Mouse (Mus musculus) urinary bladder, postnatal 10 days (tissue): ENCODE data around the gene Bcl7c.
A peak's percentile ranks its signal among the peaks of the same experiment; 100 is the strongest.

Experiments used
- DNase-seq: peaks from one replicate; pipeline ENCODE4 v3.0.0; 2022; ENCODE audit warnings: low spot score

Gene Bcl7c

DNA sequence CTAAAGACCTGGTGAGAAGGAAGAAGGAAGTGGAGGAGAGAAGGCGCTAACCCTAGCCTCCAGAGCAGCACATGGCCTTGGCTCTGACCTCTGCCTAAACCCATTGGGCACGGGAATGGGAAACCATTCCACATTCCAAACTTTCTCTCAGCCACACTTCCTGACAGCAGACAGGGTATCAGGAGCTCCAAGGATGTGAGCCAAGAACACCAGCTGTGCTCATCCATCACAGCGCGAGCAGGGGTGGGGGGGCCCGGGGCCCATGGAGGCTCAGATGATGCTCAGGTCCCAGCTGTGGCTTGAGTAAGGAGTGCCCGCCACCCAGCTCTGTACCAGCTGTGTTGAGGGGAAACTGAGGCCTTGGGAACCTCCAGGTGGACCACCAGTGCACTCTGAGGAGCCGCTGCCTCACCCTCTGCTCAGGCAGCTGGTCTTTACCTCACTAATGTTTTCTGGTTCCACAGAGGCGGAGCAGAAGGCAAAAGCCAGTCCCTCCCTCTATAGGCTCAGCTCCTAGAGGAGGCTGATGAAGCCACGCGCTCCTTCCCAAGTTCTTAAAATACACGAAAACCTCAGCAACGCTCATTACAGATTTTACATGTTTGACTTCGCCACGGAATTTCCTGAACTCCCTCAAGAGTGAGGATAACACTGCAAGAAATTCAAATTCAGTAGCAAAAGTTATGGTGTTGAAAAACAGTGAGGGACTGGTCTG is 23.3 kb downstream of the Bcl7c start:
- DNase-seq, result no peak

DNA sequence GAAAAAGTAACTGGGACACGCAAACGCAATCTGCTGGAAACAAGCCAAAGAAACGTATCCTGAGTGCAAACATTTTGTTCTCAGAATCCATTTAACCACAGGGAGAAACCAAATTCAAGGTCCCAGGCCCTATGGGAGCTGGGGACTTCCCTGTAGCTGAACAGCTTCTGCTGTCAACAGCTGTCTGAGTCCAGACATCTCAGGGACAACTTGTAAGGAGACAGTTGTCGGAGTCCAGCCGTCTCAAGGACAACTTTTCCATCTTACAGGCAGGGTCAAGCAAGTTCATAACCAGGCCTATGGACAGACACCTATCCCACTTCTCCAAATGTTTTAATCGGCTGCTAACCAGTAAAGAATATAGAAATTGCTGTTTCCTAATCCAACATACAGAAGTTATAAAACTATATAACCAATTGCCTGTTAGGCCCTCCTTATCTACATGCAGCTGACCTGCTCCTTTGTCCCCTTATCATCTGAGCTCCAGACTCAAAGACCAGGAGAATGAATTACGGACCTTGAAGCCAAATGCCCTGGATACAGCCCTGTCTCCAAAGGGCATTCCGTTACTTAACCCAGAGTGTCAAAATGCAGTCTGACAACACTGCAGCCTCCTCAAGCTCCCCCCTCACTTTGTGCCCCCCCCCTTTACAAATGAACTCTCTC is 26.7 kb downstream of the Bcl7c start:
- DNase-seq, result no peak

GRCm38 (mm10) chr7:127680541-127680940 is 28.2 kb downstream of the Bcl7c start:
- DNase-seq, result no peak

DNA sequence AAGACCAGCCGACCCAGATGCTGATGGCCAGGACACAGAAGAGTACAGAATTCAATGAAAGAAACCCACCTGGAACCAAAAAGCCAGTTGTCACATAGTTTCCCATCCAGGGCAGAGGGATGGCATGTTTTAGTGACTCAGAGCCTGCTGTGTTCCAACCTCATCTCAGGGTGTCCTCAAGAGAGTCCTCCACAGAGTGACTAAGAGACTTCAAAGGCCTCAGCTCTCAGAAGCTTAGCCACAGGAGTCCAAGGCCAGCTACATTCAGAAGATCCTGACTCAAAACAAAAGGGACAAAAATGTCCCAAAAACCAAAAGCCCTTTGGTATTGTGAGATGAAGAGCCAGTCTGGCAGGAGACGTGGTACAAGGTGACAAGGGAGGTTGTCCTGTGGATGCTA is 29.9 kb downstream of the Bcl7c start:
- no peak for DNase-seq

- no peak for DNase-seq
These were observed 31.1 kb downstream of the Bcl7c start for GRCm38 (mm10) chr7:127677609-127678008.

DNA sequence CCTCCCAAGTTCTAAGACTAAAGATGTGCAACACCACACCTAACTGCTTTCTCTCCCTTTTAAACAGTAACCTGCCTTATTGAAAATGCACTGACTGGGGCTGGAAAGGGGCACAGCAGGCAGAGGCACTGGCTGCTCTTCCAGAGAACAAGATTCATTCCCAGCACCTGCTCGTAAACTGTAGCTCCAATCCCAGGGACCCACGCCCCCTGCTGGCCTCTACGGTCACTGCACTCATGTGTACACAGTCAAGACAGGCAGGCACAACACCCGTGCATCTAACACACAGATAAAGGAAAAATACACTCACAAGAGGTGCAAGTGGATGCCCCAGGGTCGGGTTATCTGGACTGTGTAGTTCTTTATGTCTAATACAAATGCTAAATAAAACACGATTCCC is 31.7 kb downstream of the Bcl7c start:
- no peak for DNase-seq

DNA sequence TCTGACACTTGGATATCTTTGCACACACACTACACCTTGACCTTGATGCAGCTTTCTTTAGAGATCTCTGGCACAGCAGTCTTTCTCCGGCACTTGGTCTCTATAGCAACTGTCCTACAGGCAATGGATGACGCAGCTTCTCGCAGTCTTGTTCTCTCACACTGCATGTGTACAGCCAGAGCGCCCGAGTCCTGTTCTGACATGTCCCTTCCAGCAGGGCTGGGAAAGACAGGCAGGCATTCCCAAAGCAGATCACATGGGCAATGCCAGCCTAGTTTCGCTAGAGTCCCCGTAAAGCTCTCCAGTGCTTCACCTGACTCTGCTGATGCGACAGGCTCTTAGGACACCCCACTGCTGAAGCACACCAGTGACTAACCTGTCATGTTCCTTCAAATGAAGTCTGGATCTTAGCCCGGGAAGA is 33.3 kb downstream of the Bcl7c start:
- no peak for DNase-seq

DNA sequence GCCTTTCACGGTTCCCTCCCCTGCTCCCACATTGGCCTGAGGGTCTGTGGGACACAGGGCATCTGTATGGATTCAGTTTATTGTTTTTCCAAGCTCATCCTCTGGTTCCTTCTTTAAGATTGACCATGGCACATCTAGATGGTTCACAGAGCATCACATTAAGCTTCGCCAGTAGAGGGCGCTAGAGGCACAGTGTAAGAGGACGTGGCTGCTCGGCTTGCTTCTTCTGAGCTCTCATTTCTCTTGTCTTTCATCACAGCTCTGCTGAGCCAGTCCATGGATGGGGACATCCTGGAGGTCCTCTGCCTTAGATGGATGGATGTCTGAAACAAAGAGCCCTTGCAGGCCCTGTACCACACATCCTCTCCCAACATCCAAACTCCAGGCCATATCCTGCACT is 33.8 kb downstream of the Bcl7c start:
- peak; percentile 57 for DNase-seq

DNA sequence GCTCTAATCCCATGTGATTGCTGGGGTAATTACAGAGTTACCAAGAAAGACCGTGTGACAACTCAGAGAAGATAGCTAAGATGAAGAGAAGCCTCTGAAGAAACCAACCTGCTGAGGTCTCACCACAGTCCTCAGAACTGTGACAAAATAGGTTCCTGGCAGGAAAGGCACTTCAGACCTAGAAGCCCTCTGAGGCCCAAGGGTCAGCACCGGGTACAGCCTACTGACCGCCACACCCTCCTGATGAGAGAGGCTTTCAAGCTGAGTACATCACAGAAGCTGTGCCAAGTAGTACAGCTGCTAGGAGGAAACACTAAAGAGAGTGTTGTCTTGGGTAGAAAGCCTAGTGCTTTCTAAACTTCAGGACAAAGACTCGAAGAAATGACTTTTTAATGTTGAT is 36.0 kb downstream of the Bcl7c start:
- no peak for DNase-seq

- DNase-seq, result no peak
These were observed 36.6 kb downstream of the Bcl7c start for GRCm38 (mm10) chr7:127671880-127672774.

- no peak for DNase-seq
These were observed 41.6 kb downstream of the Bcl7c start for GRCm38 (mm10) chr7:127667171-127667570.

DNA sequence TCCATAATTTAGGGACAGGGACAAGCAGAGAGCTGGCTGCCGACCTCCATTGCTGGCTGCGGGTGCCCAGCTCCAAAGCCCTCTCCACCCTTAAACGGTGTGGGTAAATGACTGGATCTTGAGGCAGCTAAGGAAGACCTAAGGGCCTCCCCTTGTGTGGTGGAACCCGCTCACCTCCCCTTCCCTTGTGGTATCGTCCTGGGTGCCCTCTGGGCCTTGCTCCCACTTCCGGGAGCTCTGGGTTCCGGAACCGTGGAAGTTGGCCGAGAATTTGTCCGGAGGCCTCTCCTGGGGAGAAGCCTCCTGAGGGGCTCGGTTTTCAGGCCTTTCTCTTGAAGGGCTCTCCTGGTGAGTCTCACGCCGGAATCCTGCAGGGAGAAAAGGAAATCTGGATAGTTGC is 42.1 kb downstream of the Bcl7c start:
- no peak for DNase-seq

- DNase-seq, result no peak
These were observed 42.6 kb downstream of the Bcl7c start for GRCm38 (mm10) chr7:127666066-127666654.

DNA sequence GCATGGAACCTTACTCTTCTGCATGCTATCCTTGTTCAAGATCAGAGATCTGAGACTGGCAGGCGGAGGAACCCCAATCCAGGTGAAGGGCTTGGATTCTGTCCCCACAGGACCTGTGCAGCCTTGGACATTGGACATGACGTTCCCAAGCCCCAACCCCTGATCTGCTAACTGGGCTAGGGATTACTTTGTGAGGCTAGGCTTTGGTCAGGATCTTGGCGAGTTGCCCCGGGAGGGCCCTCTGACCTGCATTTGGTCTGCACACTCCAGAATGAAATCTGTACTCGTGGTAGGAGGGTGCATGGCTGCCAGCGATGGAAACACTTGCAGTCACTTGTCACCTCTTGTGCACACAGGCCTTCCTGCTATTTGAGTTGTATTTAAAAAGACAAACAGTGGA is 45.8 kb downstream of the Bcl7c start:
- DNase-seq, result no peak

- DNase-seq, result no peak
These were observed 46.9 kb downstream of the Bcl7c start for GRCm38 (mm10) chr7:127661833-127662232.

DNA sequence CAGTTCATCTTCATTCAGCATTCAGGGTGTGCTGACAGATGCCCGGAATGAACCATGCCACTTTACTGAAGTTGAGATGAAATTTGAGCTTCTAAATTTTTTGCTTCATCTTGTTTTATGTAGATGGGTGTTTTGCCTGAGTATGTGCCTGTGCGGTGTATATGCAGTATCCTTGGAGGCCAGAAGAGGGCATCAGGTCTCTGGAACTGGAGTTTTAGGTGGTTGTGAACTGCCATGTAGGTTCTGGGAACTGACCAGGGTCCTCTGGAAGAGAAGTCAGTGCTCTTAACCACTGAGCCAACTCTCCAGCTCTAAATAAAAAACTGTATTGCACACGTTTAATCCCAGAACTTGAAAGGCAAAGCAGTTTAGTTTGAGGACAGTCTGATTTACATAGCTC is 47.9 kb downstream of the Bcl7c start:
- DNase-seq, result no peak

DNA sequence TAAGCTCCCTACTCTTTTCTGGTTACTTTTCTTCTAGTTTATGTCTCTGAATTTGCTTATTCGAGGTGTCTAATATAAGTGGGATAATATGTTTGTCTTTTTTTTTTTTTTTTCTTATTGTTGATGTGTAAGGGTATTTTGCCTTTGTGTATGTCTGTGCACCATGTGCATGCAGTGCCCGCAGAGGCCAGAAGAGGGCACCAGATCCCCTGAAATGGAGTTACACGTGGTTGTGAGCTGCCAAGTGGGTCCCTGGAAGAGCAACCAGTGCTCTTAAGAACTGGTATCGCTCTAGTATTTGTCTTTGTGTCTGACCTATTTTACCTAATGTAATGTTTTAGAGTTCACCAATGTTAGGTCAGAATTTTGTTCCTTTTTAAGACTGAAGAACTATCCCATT is 51.8 kb downstream of the Bcl7c start:
- no peak for DNase-seq

- no peak for DNase-seq
These were observed 54.4 kb downstream of the Bcl7c start for GRCm38 (mm10) chr7:127654318-127654717.

GRCm38 (mm10) chr7:127652050-127652449 is 56.7 kb downstream of the Bcl7c start:
- no peak for DNase-seq

GRCm38 (mm10) chr7:127651624-127652023 is 57.1 kb downstream of the Bcl7c start:
- no peak for DNase-seq

GRCm38 (mm10) chr7:127649206-127649605 is 59.5 kb downstream of the Bcl7c start:
- DNase-seq, result no peak

DNA sequence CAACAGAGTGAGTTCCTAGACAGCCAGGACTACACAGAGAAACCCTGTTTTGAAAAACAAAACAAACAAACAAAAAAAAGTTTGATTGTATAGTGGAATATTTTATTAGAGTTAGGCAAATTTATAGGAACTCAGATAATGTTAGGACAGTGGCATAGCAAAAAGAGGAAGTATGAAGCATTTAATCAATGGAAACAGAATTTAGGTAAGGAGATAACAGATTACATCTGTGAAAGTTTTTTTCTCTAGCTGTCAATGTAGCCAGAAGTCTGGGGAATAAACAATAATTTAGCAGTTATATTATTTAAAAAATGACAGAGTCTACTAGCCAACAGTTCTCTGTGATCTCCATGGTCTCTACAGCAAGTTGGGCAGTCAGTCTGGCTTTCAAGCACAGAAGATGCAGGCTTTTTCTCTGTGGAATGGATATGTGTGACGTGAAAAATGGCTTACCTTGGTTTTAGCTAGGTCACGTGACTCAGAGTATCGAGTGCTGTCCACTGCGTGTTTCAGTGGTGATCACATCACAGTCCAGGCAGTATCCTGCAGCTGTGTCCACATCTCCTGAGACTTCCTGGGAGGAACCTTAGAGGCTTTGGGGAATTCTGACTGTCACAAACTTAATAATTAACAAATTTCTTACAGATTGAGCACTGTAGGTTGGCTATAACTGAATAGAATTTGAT is 60.1 kb downstream of the Bcl7c start:
- DNase-seq, result no peak
